Mouse (Mus musculus): ENCODE measurements around the gene Naf1. TPM values are rescaled to one million over a fixed set of nuclear protein-coding genes. Genes with fewer than 3 reads are reported as not detected.

Gene Naf1
- polyA plus RNA-seq, 1 experiment from 2014 or later: 4.4 TPM

DNA sequence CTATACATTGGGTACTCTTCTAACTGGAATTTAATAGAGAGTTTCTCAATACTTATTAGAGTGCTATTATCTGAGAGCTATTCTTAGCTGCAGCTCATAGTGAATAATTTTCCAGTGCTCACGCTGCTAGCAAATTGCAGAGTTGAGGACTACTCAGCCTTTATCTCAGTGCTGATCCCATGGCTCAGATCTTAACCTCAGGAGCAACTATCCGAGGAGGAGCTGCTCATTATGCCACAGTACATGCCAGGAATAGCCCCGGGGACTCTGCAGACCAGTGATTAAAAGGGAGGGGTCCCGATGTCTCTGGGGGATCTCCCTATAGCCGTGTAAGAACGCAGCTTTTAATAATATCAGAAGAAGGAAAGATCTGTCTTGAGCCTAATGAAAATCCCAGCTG is 50.7 kb downstream of the Naf1 start:
- WGBS (ENCODE audit: insufficient replicate concordance): 38% methylated on average over 6 of the region's 6 CpGs
- ATAC-seq: no peak
- Histone ChIP-seq H3K27me3 (replicated peaks) (no peaks in the 10 kb centered on the region), H3K4me1 (no peaks in the 10 kb centered on the region), H3K9ac (no peak overlapping the region), H3K36me3 (no peaks in the 10 kb centered on the region), H3K4me2 (no peak overlapping the region), H3K9me3 (replicated peaks) (no peaks in the 10 kb centered on the region), H3K27ac (no peak overlapping the region), H3K4me3 (no peak overlapping the region)

DNA sequence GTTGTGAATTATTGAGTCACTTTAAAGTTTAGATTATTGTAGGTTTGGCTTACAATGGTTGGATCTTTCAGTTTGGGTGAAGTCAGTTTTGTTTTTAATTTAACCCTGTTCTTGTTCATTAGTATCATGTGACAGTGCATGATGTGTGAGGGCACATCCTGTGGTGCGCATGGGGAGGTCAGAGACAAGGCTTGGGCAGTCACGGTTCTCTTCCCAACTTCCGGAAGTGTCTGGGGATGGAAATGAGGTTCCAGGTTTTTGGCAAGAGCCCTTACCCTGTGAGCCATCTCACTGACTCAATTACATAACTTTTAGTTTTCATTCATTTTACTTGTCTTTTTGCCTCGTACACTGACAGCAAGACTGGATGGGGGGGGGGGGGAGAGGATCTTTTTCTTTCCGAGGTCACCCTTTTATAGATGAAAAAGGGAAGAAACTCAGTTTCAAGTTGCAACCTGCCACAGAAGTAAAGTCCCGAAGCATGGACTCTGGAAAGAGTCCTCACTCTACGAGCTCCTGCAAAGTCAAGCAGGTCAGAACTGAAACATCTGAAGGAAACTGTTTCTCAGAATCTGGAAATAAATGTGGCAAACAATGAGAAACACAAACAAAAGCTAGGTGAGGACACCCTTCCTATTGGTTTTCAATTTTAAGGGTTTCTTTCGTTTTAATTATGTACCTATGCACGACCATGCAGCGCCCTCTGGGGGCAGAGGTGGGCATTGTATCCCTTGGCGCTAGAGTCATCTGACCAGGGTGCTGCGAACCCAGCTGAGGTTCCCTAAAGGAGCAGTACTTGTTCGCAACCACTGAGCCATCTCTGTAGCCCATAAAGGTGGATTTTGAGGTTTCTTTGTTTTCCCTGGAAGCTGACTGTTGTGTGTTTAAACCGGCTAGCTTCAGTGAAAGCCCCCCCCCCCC is 53.9 kb downstream of the Naf1 start:
- 48% methylated on average over 14 of the region's 14 CpGs for WGBS (ENCODE audit: insufficient replicate concordance)
- Histone ChIP-seq H3K9ac (no peak overlapping the region), H3K4me3 (peak overlapping the region; percentile 7; the same call in 1 of the 2 replicates), H3K9me3 (replicated peaks) (no peaks in the 10 kb centered on the region), H3K36me3 (no peaks in the 10 kb centered on the region), H3K27ac (no peak overlapping the region), H3K4me2 (peak overlapping the region; percentile 25; the same call in 1 of the 2 replicates), H3K27me3 (replicated peaks) (no peaks in the 10 kb centered on the region), H3K4me1 (no peaks in the 10 kb centered on the region)
- no peak for ATAC-seq

DNA sequence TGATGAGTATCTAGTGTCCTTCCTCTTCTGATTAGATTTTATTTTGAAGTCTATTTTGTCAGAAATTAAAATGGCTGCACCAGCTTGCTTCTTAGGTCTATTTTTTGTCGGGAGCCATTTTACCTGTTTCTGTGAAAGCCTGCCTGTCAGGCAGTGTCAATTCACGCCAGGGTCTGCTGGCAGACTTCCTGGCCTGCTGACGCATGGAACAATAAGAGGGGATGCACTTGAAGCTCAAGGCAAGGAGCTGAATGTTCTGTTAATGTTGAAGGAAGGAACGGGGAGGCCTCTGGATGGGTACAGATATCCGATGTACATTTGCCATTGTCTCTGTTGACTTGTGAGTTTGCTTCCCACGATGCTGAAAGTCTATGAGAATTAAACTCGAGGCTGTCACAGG is 56.0 kb downstream of the Naf1 start:
- no peak overlapping the region for H3K4me2 ChIP-seq
- H3K27me3 ChIP-seq (replicated peaks): no peaks in the 10 kb centered on the region
- no peaks in the 10 kb centered on the region for H3K9me3 ChIP-seq (replicated peaks)
- H3K9ac ChIP-seq: no peak overlapping the region
- H3K4me1 ChIP-seq: no peaks in the 10 kb centered on the region
- H3K4me3 ChIP-seq: no peak overlapping the region
- H3K36me3 ChIP-seq: no peaks in the 10 kb centered on the region
- no peak overlapping the region for H3K27ac ChIP-seq
- no peak for ATAC-seq
- 49% methylated on average over 7 of the region's 7 CpGs for WGBS (ENCODE audit: insufficient replicate concordance)

DNA sequence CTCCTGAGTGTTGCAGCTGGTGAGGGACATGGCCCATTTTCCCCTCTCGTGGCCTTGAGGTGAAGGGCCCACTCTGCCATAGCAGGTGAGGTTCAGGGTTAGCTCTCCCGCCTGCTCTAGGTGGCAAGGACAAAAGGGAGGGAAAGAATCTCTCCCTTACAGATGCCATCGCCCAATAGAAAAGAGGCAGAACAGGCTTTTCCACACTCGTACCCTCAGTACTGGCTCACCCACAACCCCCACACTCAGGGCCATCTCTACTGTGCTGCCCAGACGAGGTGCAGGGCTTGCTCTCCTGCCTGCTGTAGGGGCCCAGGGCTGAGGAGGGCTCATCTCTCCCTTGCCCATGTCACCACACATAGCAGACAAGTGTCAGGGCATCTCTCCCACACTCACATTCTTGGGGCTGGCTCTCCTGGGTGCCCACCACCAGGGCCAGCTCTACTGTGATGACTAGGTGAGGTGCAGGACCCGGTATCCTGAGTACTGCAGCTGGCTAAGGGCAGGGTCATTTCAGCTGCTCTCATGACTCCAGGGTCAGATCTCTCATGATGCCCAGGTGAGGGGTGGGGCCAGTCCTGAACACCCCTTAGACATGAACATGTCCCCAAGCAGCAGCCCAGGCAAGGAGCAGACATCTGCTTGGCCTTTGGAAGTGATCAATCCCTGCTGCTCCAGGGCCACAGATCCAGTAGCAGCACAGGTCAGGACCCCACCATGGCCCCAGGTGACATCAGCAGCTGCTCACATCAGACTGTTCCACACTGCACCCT is 57.9 kb downstream of the Naf1 start:
- Histone ChIP-seq H3K4me3 (no peak overlapping the region), H3K4me2 (no peak overlapping the region), H3K36me3 (no peaks in the 10 kb centered on the region), H3K27me3 (replicated peaks) (no peaks in the 10 kb centered on the region), H3K4me1 (no peaks in the 10 kb centered on the region), H3K27ac (no peak overlapping the region), H3K9me3 (replicated peaks) (no peaks in the 10 kb centered on the region), H3K9ac (no peak overlapping the region)
- ATAC-seq: 0 out of 2 replicates have a peak, but pooled peaks have one; percentile 18
- WGBS (ENCODE audit: insufficient replicate concordance): 51% methylated on average over 6 of the region's 6 CpGs

DNA sequence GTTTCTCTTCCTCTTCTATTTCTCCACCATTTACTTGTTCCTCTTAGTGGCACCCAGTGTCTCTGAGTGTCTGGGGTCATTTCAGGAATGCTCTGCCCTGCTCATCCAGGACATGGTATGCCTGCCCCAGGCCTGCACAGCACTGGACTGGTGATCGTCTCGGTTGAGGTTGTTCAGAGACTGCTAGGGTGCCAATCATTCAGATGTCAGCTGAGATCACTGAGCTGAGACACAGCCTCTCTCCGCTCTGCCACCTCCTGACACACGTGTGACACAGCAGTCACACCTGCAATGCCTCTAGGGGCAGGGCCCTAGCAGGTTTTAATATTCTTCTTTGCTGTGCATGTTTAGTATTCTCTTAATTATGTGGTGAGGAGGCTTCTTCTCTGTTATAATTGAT is 58.5 kb downstream of the Naf1 start:
- no peak for ATAC-seq
- Histone ChIP-seq H3K27ac (no peak overlapping the region), H3K36me3 (no peaks in the 10 kb centered on the region), H3K4me2 (no peak overlapping the region), H3K4me1 (no peaks in the 10 kb centered on the region), H3K9ac (no peak overlapping the region), H3K9me3 (replicated peaks) (no peaks in the 10 kb centered on the region), H3K4me3 (no peak overlapping the region), H3K27me3 (replicated peaks) (no peaks in the 10 kb centered on the region)
- WGBS (ENCODE audit: insufficient replicate concordance): 59% methylated on average over 4 of the region's 4 CpGs

DNA sequence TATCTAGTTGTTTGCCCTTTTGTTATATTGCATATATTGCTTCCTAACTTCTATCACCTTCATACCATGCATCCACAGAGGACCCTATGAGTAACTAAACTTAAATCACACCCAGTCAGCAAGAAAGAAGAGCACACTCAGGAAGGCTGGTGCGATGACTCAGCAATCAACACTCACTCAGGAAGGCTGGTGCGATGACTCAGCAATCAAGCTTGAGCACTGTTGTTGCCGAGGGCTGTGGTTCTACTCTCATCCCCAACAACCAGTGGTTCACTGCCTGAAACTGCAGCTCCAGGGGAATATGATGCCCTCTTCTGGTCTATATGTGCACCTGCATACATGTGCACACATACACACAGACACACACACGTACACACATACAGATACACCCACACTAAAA is 73.7 kb downstream of the Naf1 start:
- H3K27ac ChIP-seq: no peak overlapping the region
- no peaks in the 10 kb centered on the region for H3K36me3 ChIP-seq
- peak; percentile 55 for ATAC-seq
- H3K9me3 ChIP-seq (replicated peaks): no peaks in the 10 kb centered on the region
- H3K4me1 ChIP-seq: no peaks in the 10 kb centered on the region
- 66% methylated on average over 4 of the region's 4 CpGs for WGBS (ENCODE audit: insufficient replicate concordance)
- no peak overlapping the region for H3K4me3 ChIP-seq
- H3K9ac ChIP-seq: no peak overlapping the region
- H3K4me2 ChIP-seq: no peak overlapping the region
- no peaks in the 10 kb centered on the region for H3K27me3 ChIP-seq (replicated peaks)

DNA sequence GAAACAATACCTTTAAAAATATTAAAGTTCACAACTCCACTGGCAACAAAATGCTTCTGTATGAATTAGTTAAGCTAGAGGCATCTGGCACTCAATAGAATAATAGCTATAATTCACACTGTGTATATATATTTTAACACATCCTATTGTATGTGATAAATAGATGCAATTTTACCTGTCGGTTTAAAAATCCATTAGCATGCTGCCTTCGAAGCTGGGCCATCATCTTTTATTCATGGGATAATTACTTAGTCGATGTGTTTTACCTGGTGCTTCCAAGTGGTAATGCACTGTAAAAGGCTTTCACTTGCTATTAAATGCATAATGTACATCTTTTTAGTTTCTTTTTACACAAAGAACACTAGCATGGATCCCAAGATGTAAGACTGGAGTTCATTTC is 76.2 kb downstream of the Naf1 start:
- H3K4me1 ChIP-seq: no peaks in the 10 kb centered on the region
- no peak overlapping the region for H3K27ac ChIP-seq

More for the DNA sequence above, 76.2 kb downstream of the Naf1 start:
- ATAC-seq: no peak
- no peak overlapping the region for H3K9ac ChIP-seq
- H3K4me2 ChIP-seq: no peak overlapping the region
- 68% methylated on average over 3 of the region's 3 CpGs for WGBS (ENCODE audit: insufficient replicate concordance)
- no peak overlapping the region for H3K4me3 ChIP-seq
- H3K36me3 ChIP-seq: no peaks in the 10 kb centered on the region
- no peaks in the 10 kb centered on the region for H3K27me3 ChIP-seq (replicated peaks)
- H3K9me3 ChIP-seq (replicated peaks): no peaks in the 10 kb centered on the region

Other genes with a start within 250 kb of the Naf1 start
- not detected in 2 replicates for gene Npy5r, start 172.1 kb upstream of the Naf1 start, polyA plus RNA-seq (2016; fragmentation: Nextera tagmentation; extraction: Ambion mirVana)
- gene Npy1r, start 163.0 kb upstream of the Naf1 start, polyA plus RNA-seq (2016; fragmentation: Nextera tagmentation; extraction: Ambion mirVana): 0.22 and 0.25 TPM in 2 replicates

Measured in liver, embryonic 12.5 days (tissue).